Mouse (Mus musculus) small intestine, adult 2 months (tissue): ENCODE measurements around the gene Glce.

ENCODE experiments used
- CTCF ChIP-seq: fragments of 200-500 bp; IDR thresholded peaks from 2 replicates; pipeline ENCODE4 v1.5.1; 2012; ENCODE audit warnings: low read depth, mild to moderate bottlenecking, control low read depth, inconsistent platforms, low read length, moderate library complexity, mixed read lengths; ENCODE audit not compliant: insufficient replicate concordance, insufficient read length; ENCODE audit errors: extremely low read depth
- POLR2A ChIP-seq: fragments of 200-500 bp; IDR thresholded peaks from 2 replicates; pipeline ENCODE4 v1.6.1; 2012; ENCODE audit warnings: low read depth, mild to moderate bottlenecking, control low read depth, inconsistent platforms, low read length, moderate library complexity

GRCm38 (mm10) chr9:62154956-62155355, 32.5 kb upstream of the Glce start:
- TF ChIP-seq CTCF, result no peak
- no peak for TF ChIP-seq POLR2A
